Mouse (Mus musculus) thymus, adult 18-20 months (tissue): ENCODE measurements around the gene Apc2.
"Not testable (repeated sequence)": the region's sequence is repeated elsewhere in the genome, so short reads cannot be mapped to it uniquely, and the experiment has no call there.

Experiments
- DNase-seq, 2 experiments: peaks; one replicate each; pipeline ENCODE4 v3.0.0; 2022; ENCODE audit warnings: mixed read lengths in 2 of 2

Gene Apc2

GRCm38 (mm10) chr10:80345122-80345521 is 49.3 kb downstream of the Apc2 start:
- DNase-seq: no peak

- not testable (repeated sequence) for DNase-seq
Observed at GRCm38 (mm10) chr10:80345929-80346328, 50.2 kb downstream of the Apc2 start.

- DNase-seq: no peak
Observed at GRCm38 (mm10) chr10:80347514-80347967, 51.8 kb downstream of the Apc2 start.

- peak in 1 of 2 experiments; percentile 50 for DNase-seq
Observed at GRCm38 (mm10) chr10:80348244-80348781, 52.5 kb downstream of the Apc2 start, which contains the start of gene Adamtsl5. TSS of gene Adamtsl5 (minus strand) at chr10:80348412.

- DNase-seq: no peak
Observed at GRCm38 (mm10) chr10:80348981-80349380, 53.2 kb downstream of the Apc2 start.

GRCm38 (mm10) chr10:80350292-80350691 is 54.5 kb downstream of the Apc2 start:
- DNase-seq: peak; percentile 51 to 56

GRCm38 (mm10) chr10:80351896-80352295 is 56.1 kb downstream of the Apc2 start:
- DNase-seq: no peak

GRCm38 (mm10) chr10:80352727-80353126 is 57.0 kb downstream of the Apc2 start:
- DNase-seq: no peak

- no peak for DNase-seq
Observed at GRCm38 (mm10) chr10:80355431-80355830, 59.7 kb downstream of the Apc2 start.

GRCm38 (mm10) chr10:80356001-80356682 is 60.4 kb downstream of the Apc2 start, which contains the start of gene Plk5:
TSS of gene Plk5 (plus strand) at chr10:80356459.
- DNase-seq: no peak

GRCm38 (mm10) chr10:80356737-80357136 is 61.0 kb downstream of the Apc2 start:
- DNase-seq: no peak

GRCm38 (mm10) chr10:80357336-80357735 is 61.6 kb downstream of the Apc2 start:
- no peak for DNase-seq

- DNase-seq: no peak
Observed at GRCm38 (mm10) chr10:80357994-80358639, 62.3 kb downstream of the Apc2 start.

GRCm38 (mm10) chr10:80363734-80364133 is 68.0 kb downstream of the Apc2 start:
- no peak for DNase-seq

GRCm38 (mm10) chr10:80365736-80366135 is 70.0 kb downstream of the Apc2 start:
- DNase-seq: no peak
